8 mouse cellular contexts compared by ENCODE assay signal in the genomic region with DNA sequence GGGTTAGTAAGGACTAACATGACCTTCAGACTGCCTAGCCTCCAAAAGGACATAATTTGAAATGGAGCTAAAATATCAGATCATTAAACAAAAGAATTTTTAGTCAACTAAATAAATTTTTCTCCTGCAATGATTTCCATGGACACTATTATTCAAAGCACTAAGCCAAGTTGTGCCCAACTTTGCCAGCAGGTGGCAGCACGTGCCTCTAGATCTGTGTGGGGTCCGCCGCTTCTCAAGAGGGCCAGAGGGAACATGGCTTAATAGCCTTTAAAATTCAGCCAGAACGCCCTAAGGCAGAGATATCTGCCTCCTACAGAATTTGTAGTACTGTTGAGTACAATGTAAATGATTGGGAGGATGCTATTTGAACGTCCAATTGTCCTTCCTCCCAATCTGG.
A peak's percentile ranks its signal among the peaks of the same experiment; 100 is the strongest.
DNase-seq lines count a peak whose midpoint lies in the region; ATAC-seq and TF ChIP-seq lines count a peak whose summit lies in the region.

No protein-coding gene starts in this region.

- no peaks in the 10 kb centered on the region; the same call in 1 of the 2 replicates for H3K4me1 ChIP-seq in heart, adult 2 months (ENCODE audit: control insufficient read depth, insufficient read depth, low read length)
- H3K4me1 ChIP-seq in heart, embryonic 12.5 days (replicated peaks): peaks cover 25% of the 10 kb centered on the region
- H3K4me1 ChIP-seq in midbrain, embryonic 15.5 days: peaks cover 14% of the 10 kb centered on the region

- no peaks in the 10 kb centered on the region for H3K79me2 ChIP-seq in heart, adult 2 months (replicated peaks; ENCODE audit: control insufficient read depth, insufficient read depth, low read length)

- intact Hi-C loops in heart, adult 2 months (cut with DNase I): loop anchor here (1.0 to 10.0 kb wide), 2 partner anchors 218 to 447 kb away; no protein-coding TSS in a partner anchor
- intact Hi-C loops in left cerebral cortex, postnatal 4 days (cut with DNase I): no loop called here

- TF ChIP-seq CTCF in heart, adult 2 months (IDR thresholded peaks at IDR 0.05): peak; percentile 93

- H3K27me3 ChIP-seq in heart, adult 2 months (ENCODE audit: control insufficient read depth, insufficient read depth, low read length): no peaks in the 10 kb centered on the region
- peaks cover 13% of the 10 kb centered on the region; the same call in 1 of the 2 replicates for H3K27me3 ChIP-seq in heart, embryonic 12.5 days (replicated peaks)
- H3K27me3 ChIP-seq in midbrain, embryonic 15.5 days (replicated peaks): no peaks in the 10 kb centered on the region

- H3K4me3 ChIP-seq in heart, adult 2 months: no peak overlapping the region
- no peak overlapping the region for H3K4me3 ChIP-seq in heart, embryonic 12.5 days
- H3K4me3 ChIP-seq in midbrain, embryonic 15.5 days: no peak overlapping the region

- peak; percentile 52 to 77 for DNase-seq in heart, adult 2 months
- DNase-seq in cerebellum, adult 11-12 months: peak; percentile 64
- DNase-seq in frontal cortex, postnatal 10 days (ENCODE audit: low spot score in 2 of 2): peak; percentile 46 to 82
- DNase-seq in induced T-regulatory cell, adult 2 months (ENCODE audit: low read depth): peak; percentile 80
- peak; percentile 90 for DNase-seq in left cerebral cortex, postnatal 4 days
- DNase-seq in spleen, postnatal 10 days (ENCODE audit: low spot score in 2 of 2): peak; percentile 50 to 82

- 0 out of 2 replicates have a peak, but pooled peaks have one; percentile 21 for TF ChIP-seq EP300 in heart, adult 2 months (IDR thresholded peaks at IDR 0.05; ENCODE audit: insufficient read depth, low read depth, low read length)

- no peaks in the 10 kb centered on the region for H3K36me3 ChIP-seq in heart, adult 2 months (ENCODE audit: control insufficient read depth, insufficient read depth, low read length)
- H3K36me3 ChIP-seq in heart, embryonic 12.5 days: no peaks in the 10 kb centered on the region
- H3K36me3 ChIP-seq in midbrain, embryonic 15.5 days (replicated peaks): no peaks in the 10 kb centered on the region

- H3K9ac ChIP-seq in heart, adult 2 months (ENCODE audit: low read depth, low read length): no peak overlapping the region
- H3K9ac ChIP-seq in heart, embryonic 12.5 days: no peak overlapping the region
- no peak overlapping the region for H3K9ac ChIP-seq in midbrain, embryonic 15.5 days

- H3K9me3 ChIP-seq in heart, embryonic 12.5 days (replicated peaks): no peaks in the 10 kb centered on the region
- H3K9me3 ChIP-seq in midbrain, embryonic 15.5 days: no peaks in the 10 kb centered on the region

- H3K4me2 ChIP-seq in heart, embryonic 12.5 days: no peak overlapping the region
- no peak overlapping the region for H3K4me2 ChIP-seq in midbrain, embryonic 15.5 days

- no peak for ATAC-seq in heart, embryonic 12.5 days (ENCODE audit: insufficient number of reproducible peaks, low FRiP score)
- peak; percentile 55; the same call in 1 of the 2 replicates for ATAC-seq in midbrain, embryonic 15.5 days (replicated peaks)

- TF ChIP-seq POLR2A in heart, adult 2 months (IDR thresholded peaks at IDR 0.05; ENCODE audit: insufficient read depth, low read depth, low read length): no peak

- H3K27ac ChIP-seq in heart, adult 2 months: no peak overlapping the region
- H3K27ac ChIP-seq in heart, embryonic 12.5 days (ENCODE audit: poor library complexity, severe bottlenecking): no peak overlapping the region
- H3K27ac ChIP-seq in midbrain, embryonic 15.5 days: no peak overlapping the region

- WGBS in heart, adult 2 months: 6% methylated on average over 5 of the region's 5 CpGs
- 11% methylated on average over 5 of the region's 5 CpGs for WGBS in heart, embryonic 12.5 days
- WGBS in midbrain, embryonic 15.5 days: 9% methylated on average over 5 of the region's 5 CpGs
